Mouse (Mus musculus): ENCODE data around the gene Olfr588-ps1.
"Not testable (repeated sequence)": the region's sequence is repeated elsewhere in the genome, so short reads cannot be mapped to it uniquely, and the experiment has no call there.

Olfr588-ps1 gene

GRCm38 (mm10) chr7:103140579-103140978 lies at the start of gene Olfr588-ps1:
Olfr588-ps1 (plus strand) TSS chr7:103140879.
- DNase-seq (ENCODE audit: low spot score in 2 of 2): no peak

DNA sequence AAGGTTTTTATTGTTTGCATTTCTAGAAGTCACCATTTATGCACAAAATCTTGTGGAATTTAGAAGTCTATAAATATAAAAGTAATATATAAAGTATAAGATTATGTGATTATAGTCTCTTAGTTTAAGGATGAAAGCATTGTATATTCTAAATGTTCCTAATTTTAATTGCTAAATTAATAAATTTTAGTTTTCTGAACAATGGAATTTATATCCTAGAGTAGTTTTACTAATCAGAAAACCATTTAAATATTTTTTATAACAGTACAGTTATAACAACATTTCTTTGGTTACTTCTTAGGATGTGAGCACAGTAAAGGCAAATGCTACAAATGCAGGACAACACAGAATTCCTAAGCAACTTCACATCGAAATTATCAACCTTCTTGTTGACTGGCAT lies 43.3 kb upstream of the Olfr588-ps1 start, which contains the start of gene Olfr585:
Gene Olfr585 (plus strand): TSS at position 301 of the 400 bp plus-strand sequence.
- DNase-seq (ENCODE audit: low spot score in 2 of 2): no peak

- DNase-seq (ENCODE audit: low spot score in 2 of 2): no peak
These were observed 21.3 kb upstream of the Olfr588-ps1 start for GRCm38 (mm10) chr7:103119406-103119805.

GRCm38 (mm10) chr7:103125538-103125937 lies 15.1 kb upstream of the Olfr588-ps1 start, which contains the start of gene Olfr586:
Olfr586 (minus strand) TSS chr7:103125638.
- DNase-seq (ENCODE audit: low spot score in 2 of 2): no peak

DNA sequence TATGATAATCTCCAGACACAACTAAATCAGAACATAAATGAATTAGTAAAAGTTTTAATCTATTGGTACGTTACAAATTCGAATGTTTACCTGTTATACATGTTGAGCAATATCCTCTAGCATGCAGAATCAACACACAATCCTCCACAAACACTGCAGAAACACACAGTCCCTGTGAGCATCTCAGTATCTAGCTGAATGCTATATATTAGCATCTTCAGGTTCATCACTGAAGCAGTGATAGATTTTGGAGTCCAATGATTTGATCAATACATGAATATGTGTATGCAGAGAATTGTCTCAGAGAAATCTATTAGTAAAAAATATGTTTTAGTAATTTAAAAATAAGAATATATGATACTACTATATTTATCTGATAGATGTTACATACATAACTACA lies 15.6 kb downstream of the Olfr588-ps1 start, which contains the start of gene Olfr589:
Gene Olfr589 (minus strand): TSS at position 101 of the 400 bp plus-strand sequence.
- DNase-seq (ENCODE audit: low spot score in 2 of 2): no peak

GRCm38 (mm10) chr7:103169697-103170096 lies 29.0 kb downstream of the Olfr588-ps1 start:
- no peak for DNase-seq (ENCODE audit: low spot score in 2 of 2)

DNA sequence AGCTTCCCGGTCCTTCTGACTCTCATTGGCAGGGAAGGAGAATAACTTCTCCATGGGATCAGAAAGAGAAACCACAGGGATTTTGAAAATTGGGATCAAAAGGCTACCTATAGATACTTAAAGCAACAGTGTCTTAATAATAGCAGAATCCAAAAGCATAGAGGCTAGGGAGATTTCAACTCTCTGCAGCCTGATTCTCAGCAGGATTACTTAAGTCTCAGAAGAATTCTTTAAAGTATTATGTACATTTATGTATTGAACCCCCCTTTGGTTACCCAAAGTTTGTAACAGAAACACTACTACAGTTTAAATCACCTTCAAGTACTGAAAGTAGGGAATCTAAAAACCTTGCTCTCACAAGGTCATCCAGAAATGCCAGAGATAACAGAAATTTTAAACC lies 37.6 kb downstream of the Olfr588-ps1 start, which contains the start of gene Olfr591:
Gene Olfr591 (minus strand): TSS at position 101 of the 400 bp plus-strand sequence.
- no peak for DNase-seq (ENCODE audit: low spot score in 2 of 2)

DNA sequence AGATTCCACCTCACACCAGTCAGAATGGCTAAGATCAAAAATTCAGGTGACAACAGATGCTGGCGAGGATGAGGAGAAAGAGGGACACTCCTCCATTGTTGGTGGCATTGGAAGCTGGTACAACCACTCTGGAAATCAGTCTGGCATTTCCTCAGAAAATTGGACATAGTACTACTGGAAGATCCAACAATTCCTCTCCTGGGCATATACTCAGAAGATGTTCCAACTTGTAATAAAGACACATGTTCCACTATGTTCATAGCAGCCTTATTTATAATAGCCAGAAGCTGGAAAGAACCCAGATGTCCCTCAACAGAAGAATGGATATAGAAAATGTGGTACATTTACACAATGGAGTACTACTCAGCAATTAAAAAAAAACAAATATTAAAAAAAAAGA lies 43.8 kb downstream of the Olfr588-ps1 start, which contains the start of gene Olfr592:
Gene Olfr592 (plus strand): TSS at position 301 of the 400 bp plus-strand sequence.
- not testable (repeated sequence) for DNase-seq (ENCODE audit: low spot score in 2 of 2)

Measured in spleen, postnatal 10 days (tissue).